Mouse (Mus musculus) liver, adult 2 months (tissue): ENCODE measurements around the gene Tubgcp5. TPM values are rescaled to one million over a fixed set of nuclear protein-coding genes. Genes with fewer than 3 reads are reported as not detected.

ENCODE experiments used
- DNase-seq: peaks from one replicate; pipeline ENCODE4 v3.0.0-alpha.2; 2011; ENCODE audit warnings: low read depth, low spot score; ENCODE audit errors: extremely low read depth
- H3K27ac ChIP-seq: fragments of 200-500 bp; replicated peaks from 2 replicates; pipeline ENCODE4 v1.5.1; 2012; ENCODE audit warnings: low read depth, mild to moderate bottlenecking, control low read depth, inconsistent platforms, low read length; ENCODE audit not compliant: insufficient read depth
- H3K27me3 ChIP-seq: fragments of 200-500 bp; 2 replicates; pipeline ENCODE4 v1.6.1; 2012; ENCODE audit warnings: mild to moderate bottlenecking, moderate library complexity, low read length, inconsistent platforms; ENCODE audit not compliant: control insufficient read depth, insufficient read depth
- H3K36me3 ChIP-seq: fragments of 200-500 bp; 2 replicates; pipeline ENCODE4 v1.6.1; 2012; ENCODE audit warnings: low read length, inconsistent platforms; ENCODE audit not compliant: control insufficient read depth, insufficient read depth
- H3K4me1 ChIP-seq: fragments of 200-500 bp; 2 replicates; pipeline ENCODE4 v1.6.1; 2011; ENCODE audit warnings: low read length; ENCODE audit not compliant: control insufficient read depth, insufficient read depth
- H3K4me3 ChIP-seq: fragments of 200-500 bp; 2 replicates; pipeline ENCODE4 v1.5.1; 2011; ENCODE audit warnings: low read depth, mild to moderate bottlenecking, control low read depth, low read length, moderate library complexity; ENCODE audit not compliant: insufficient read depth
- H3K79me2 ChIP-seq: fragments of 200-500 bp; 2 replicates; pipeline ENCODE4 v1.6.1; 2012; ENCODE audit warnings: inconsistent platforms, mild to moderate bottlenecking, low read length, moderate library complexity; ENCODE audit not compliant: control insufficient read depth, insufficient read depth
- H3K9ac ChIP-seq: fragments of 200-500 bp; 2 replicates; pipeline ENCODE4 v1.6.1; 2012; ENCODE audit warnings: low read depth, mild to moderate bottlenecking, control low read depth, inconsistent platforms, low read length
- CTCF ChIP-seq: fragments of 200-500 bp; IDR thresholded peaks from 2 replicates; pipeline ENCODE4 v1.5.1; 2011; ENCODE audit warnings: low read depth, low read length, control low read depth
- POLR2A ChIP-seq: fragments of 200-500 bp; IDR thresholded peaks from 2 replicates; pipeline ENCODE4 v1.6.1; 2011; ENCODE audit warnings: low read length, control low read depth; ENCODE audit not compliant: insufficient read depth; ENCODE audit errors: extremely low read depth
- WGBS: fragments of 180-500 bp; shearing (Covaris S2); methylation state at CpG from one replicate; pipeline ENCODE4 v1.1.7; 2018; 5-methylcytosine and 5-hydroxymethylcytosine counted together
- polyA plus RNA-seq: library from polyadenylated mRNA; depleted of rRNA; stranded (reverse); fragments of >200 nt; gene quantifications from 2 replicates; pipeline ENCODE4 v1.2.3, GENCODE M21; 2012
- total RNA-seq: library from RNA; depleted of rRNA; stranded (reverse); fragments of >200 nt; gene quantifications from 2 replicates; pipeline ENCODE4 v1.2.3, GENCODE M21; 2014

Tubgcp5 gene
- total and polyA plus RNA-seq, 2 experiments = 1.2 to 5.1 TPM

DNA sequence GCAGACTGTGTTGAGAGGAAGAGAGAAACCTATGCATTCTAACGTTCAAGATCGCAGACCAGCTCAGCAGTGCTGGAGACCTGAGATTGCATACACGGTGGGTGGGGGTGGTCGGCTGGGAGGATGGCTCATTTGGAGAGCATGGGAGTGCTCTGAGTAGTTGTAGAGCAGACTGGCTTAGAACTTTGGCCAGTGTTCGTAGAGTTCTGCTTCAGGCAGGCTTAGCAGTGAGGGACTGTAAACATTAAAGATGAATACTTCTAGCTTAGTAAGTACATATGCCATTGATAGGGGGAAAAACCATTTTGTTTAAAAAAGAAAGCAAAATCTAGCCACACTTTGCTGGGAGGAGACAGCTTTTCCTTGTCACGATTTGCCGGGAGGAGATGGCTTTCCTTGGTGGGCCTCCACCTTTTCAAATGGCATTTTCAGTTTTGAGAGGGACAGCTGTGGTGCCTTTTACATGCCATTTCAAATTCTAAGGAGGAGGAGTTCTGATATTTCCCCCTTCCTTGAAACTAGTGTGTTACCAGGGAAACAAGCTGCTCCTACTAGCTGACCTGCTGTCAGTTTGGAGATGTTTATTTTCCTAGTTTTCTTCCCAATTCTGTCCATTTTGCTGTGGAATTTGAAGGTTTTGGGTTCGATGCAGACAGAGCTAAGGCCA, 71.9 kb downstream of the Tubgcp5 start:
- Histone ChIP-seq H3K27me3 (no peaks in the 10 kb centered on the region), H3K9ac (no peak overlapping the region), H3K4me1 (no peaks in the 10 kb centered on the region), H3K27ac (no peak overlapping the region), H3K4me3 (no peak overlapping the region), H3K79me2 (peaks cover 33% of the 10 kb centered on the region; the same call in 1 of the 2 replicates), H3K36me3 (peaks cover 3% of the 10 kb centered on the region; the same call in 1 of the 2 replicates)
- DNase-seq = no peak
- WGBS = 64% methylated on average over 8 of the region's 8 CpGs
- no peak for TF ChIP-seq CTCF
- no peak for TF ChIP-seq POLR2A

DNA sequence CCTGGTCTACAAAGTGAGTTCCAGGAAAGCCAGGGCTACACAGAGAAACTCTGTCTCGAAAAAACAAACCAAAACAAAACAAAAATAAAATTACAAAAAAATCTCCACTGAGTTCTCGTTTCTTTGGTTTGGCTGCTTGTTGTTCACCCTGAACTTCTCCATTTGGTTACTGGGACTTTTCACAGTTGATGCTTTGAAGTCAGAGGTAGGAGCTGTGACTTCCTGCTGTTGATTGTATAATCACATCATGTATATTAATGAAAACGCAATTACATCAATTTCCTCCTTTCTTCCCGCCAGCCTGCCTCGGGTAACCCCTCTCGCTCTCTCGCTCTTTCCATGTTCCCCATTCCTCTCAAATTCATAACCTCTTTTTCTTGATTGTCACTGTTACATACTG, 74.3 kb downstream of the Tubgcp5 start:
- no peaks in the 10 kb centered on the region for H3K4me1 ChIP-seq
- DNase-seq = peak; percentile 23
- WGBS = 84% methylated on average over 7 of the region's 7 CpGs

DNA sequence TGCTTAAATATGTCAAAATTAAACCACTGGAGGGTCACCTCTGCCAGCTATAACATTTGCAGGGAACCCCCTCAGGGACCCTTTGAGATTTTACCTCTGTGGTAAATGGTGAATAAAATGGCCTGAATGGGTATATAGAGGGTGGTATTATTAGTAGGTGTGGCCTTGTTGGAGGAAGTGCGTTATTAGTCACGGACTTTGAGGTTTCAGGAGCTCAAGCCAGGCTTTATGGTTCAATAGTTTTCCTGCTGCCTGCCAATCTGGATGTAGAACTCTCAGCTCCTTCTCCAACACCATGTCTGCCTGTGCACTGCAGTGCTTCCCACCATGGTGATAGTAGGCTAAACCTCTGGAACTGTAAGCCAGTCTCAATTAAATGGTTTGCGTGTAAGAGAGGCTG, 75.3 kb downstream of the Tubgcp5 start:
- Histone ChIP-seq H3K27me3 (no peaks in the 10 kb centered on the region), H3K4me3 (no peak overlapping the region), H3K9ac (no peak overlapping the region), H3K36me3 (peaks cover 8% of the 10 kb centered on the region), H3K27ac (no peak overlapping the region), H3K4me1 (no peaks in the 10 kb centered on the region), H3K79me2 (peaks cover 15% of the 10 kb centered on the region; the same call in 1 of the 2 replicates)
- TF ChIP-seq POLR2A = no peak
- DNase-seq = peak; percentile 38
- 48% methylated on average over 3 of the region's 3 CpGs for WGBS

More for the DNA sequence above, 74.3 kb downstream of the Tubgcp5 start:
- H3K79me2 ChIP-seq = peaks cover 23% of the 10 kb centered on the region; the same call in 1 of the 2 replicates
- no peak overlapping the region for H3K4me3 ChIP-seq
- H3K27ac ChIP-seq = no peak overlapping the region; the same call in 1 of the 2 replicates
- H3K27me3 ChIP-seq = no peaks in the 10 kb centered on the region
- no peak overlapping the region for H3K9ac ChIP-seq
- peaks cover 2% of the 10 kb centered on the region; the same call in 1 of the 2 replicates for H3K36me3 ChIP-seq
- no peak for TF ChIP-seq POLR2A
- TF ChIP-seq CTCF = no peak

DNA sequence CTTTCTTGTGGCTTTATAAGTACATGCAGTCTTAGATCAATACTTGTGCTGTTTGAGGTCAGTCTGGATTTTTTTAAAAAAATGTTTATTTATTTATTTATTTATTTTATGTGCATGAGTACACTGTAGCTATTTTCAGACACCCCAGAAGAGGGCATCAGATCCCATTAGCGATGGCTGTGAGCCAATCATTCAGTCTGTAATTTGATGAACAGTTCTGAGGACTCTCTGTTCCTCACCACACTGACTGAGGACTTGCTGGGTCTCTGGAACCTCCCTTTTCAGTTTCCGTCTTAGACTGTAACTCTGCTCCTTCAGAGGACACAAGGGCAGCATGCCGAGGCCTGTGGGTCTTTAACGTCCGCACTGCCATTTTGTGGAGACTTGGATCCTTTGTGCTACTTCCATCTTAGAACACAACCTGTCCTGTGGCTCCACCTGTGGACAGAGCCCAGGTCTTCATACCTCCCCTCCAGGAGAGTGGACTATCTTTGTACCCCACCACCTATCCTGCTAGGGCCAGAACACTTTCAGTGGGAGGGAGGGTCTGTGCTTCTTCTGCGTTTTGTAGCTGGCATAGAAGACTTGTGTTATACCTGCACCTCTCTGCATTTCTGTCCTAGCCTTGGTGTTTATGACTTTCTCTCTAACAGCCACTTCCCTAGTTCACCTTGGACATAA, 76.5 kb downstream of the Tubgcp5 start:
- no peak for TF ChIP-seq CTCF
- TF ChIP-seq POLR2A = no peak
- no peaks in the 10 kb centered on the region for H3K27me3 ChIP-seq
- H3K4me3 ChIP-seq = no peak overlapping the region
- H3K9ac ChIP-seq = no peak overlapping the region
- DNase-seq = no peak
- 94% methylated on average over 6 of the region's 6 CpGs for WGBS
- no peaks in the 10 kb centered on the region for H3K4me1 ChIP-seq
- no peak overlapping the region for H3K27ac ChIP-seq
- H3K79me2 ChIP-seq = peaks cover 14% of the 10 kb centered on the region; the same call in 1 of the 2 replicates
- H3K36me3 ChIP-seq = peaks cover 16% of the 10 kb centered on the region

DNA sequence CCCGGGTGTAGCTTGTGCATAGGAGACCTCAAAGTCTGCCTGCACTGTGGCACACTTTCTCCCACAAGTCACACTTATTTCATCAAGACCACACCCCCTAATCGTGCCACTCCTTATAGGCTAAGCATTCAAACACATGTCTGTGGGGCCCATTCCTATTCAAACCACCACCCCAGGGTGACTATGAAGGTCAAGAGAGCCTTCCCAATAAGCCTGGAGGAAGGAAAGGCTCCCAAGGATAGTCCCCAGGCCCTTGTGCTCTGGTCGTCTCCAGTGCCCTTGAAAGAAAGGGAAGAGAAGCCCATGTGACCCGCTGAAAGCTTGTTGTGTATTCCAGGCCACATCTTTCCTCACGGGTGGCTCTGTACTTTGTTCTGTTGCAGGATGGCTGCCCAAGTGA, 77.5 kb downstream of the Tubgcp5 start:
- no peak for DNase-seq
- no peak overlapping the region for H3K9ac ChIP-seq
- no peaks in the 10 kb centered on the region for H3K4me1 ChIP-seq
- peaks cover 21% of the 10 kb centered on the region for H3K36me3 ChIP-seq
- no peak overlapping the region for H3K27ac ChIP-seq
- 63% methylated on average over 5 of the region's 5 CpGs for WGBS
- H3K79me2 ChIP-seq = peaks cover 10% of the 10 kb centered on the region; the same call in 1 of the 2 replicates
- H3K27me3 ChIP-seq = no peaks in the 10 kb centered on the region
- H3K4me3 ChIP-seq = no peak overlapping the region
- no peak for TF ChIP-seq POLR2A
- no peak for TF ChIP-seq CTCF

DNA sequence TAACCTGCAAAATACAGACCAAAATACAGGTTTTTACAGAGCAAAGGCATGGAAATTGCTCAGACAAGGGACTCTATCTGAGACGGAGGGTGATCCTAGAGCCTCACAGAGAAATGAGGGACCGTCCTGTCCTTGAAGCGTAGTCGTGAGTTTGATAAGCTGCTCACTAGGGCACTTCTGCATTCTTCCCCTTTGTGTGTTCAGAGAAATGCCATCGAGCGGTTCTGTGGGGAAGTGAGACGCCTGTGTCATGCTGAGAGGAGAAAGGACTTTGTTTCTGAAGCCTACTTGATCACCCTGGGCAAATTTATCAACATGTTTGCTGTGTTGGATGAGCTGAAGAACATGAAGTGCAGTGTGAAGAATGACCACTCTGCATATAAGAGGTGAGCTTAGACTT, 80.7 kb downstream of the Tubgcp5 start:
- DNase-seq = no peak
- H3K27ac ChIP-seq = no peak overlapping the region
- H3K27me3 ChIP-seq = no peaks in the 10 kb centered on the region
- peaks cover 3% of the 10 kb centered on the region; the same call in 1 of the 2 replicates for H3K79me2 ChIP-seq
- peaks cover 49% of the 10 kb centered on the region for H3K36me3 ChIP-seq
- H3K9ac ChIP-seq = no peak overlapping the region
- TF ChIP-seq POLR2A (no peak), CTCF (no peak)
- 87% methylated on average over 7 of the region's 7 CpGs for WGBS
- no peak overlapping the region for H3K4me3 ChIP-seq
- H3K4me1 ChIP-seq = no peaks in the 10 kb centered on the region
